Mouse (Mus musculus) lung, embryonic 14.5 days (tissue): ENCODE measurements at regions not wholly inside any gene's neighbourhood (a gene's known extent, or its start where the extent isn't known, plus 50 kb on each side); places are given as distances from the start of the nearest gene placed in this dataset.

Experiments used
- ATAC-seq: fragments of 200-750 bp; cut with Nextera tagmentation; 2 replicates; pipeline ENCODE4 v1.8.0; 2017; ENCODE audit warnings: mild to moderate bottlenecking, moderate TSS enrichment, moderate library complexity; ENCODE audit not compliant: insufficient read depth
- DNase-seq: peaks from one replicate; pipeline ENCODE4 v3.0.0-alpha.2; 2015
- H3K27ac ChIP-seq: fragments of 300-500 bp; sonication (generic); 2 replicates; pipeline ENCODE4 v1.5.1; 2014; ENCODE audit warnings: low read depth, mild to moderate bottlenecking, moderate library complexity
- H3K27me3 ChIP-seq: fragments of 300-500 bp; sonication (generic); 2 replicates; pipeline ENCODE4 v1.6.1; 2014; ENCODE audit warnings: low read length, control low read depth; ENCODE audit not compliant: insufficient read depth
- H3K36me3 ChIP-seq: fragments of 300-500 bp; sonication (generic); 2 replicates; pipeline ENCODE4 v1.6.1; 2014; ENCODE audit warnings: control low read depth; ENCODE audit not compliant: insufficient read depth
- H3K4me1 ChIP-seq: fragments of 300-500 bp; sonication (generic); 2 replicates; pipeline ENCODE4 v1.6.1; 2014; ENCODE audit warnings: antibody characterized with exemption, control low read depth; ENCODE audit not compliant: insufficient read depth
- H3K4me2 ChIP-seq: fragments of 300-500 bp; sonication (generic); 2 replicates; pipeline ENCODE4 v1.6.1; 2014; ENCODE audit warnings: mild to moderate bottlenecking
- H3K4me3 ChIP-seq: fragments of 300-500 bp; sonication (generic); 2 replicates; pipeline ENCODE4 v1.5.1; 2014; ENCODE audit warnings: low read depth, low read length
- H3K9ac ChIP-seq: fragments of 300-500 bp; sonication (generic); 2 replicates; pipeline ENCODE4 v1.6.1; 2014
- H3K9me3 ChIP-seq: fragments of 300-500 bp; sonication (generic); 2 replicates; pipeline ENCODE4 v1.6.1; 2016; ENCODE audit warnings: low read depth, low read length, control low read depth
- CTCF ChIP-seq: IDR thresholded peaks from 2 replicates; pipeline ENCODE4 v1.5.1; 2016; ENCODE audit warnings: antibody characterized with exemption, low read depth
- WGBS: fragments of 180-500 bp; shearing (Covaris S2); extraction: QIAGEN DNeasy Blood & Tissue Kit; methylation state at CpG from one replicate; pipeline ENCODE4 v1.1.7; 2014; 5-methylcytosine and 5-hydroxymethylcytosine counted together

DNA sequence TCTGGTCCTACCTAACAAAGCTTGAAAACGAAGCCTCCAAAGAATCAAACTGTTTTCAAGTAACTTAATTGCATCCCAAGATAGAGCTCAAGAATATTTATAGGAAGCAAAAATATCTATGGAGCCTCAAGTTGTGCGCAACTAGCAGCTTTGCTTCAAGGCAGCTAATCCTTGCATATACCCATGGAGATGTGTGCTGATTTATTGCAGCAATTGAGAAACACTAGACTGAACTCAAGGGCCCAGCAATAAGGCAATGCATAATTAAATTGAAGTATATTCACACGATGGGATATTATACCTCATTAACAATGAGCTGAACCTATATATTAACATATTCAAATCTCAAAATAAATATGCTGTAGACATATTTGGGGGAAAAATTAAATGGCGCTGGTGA lies 135.3 kb downstream of the Minar1 start:
- no peak for ATAC-seq
- Histone ChIP-seq H3K4me1 (no peaks in the 10 kb centered on the region), H3K4me3 (no peak overlapping the region), H3K9me3 (no peaks in the 10 kb centered on the region), H3K4me2 (no peak overlapping the region), H3K36me3 (no peaks in the 10 kb centered on the region), H3K9ac (no peak overlapping the region), H3K27me3 (no peaks in the 10 kb centered on the region), H3K27ac (no peak overlapping the region)
- DNase-seq, result no peak
- 78% methylated on average over 4 of the region's 4 CpGs for WGBS
- TF ChIP-seq CTCF, result no peak

DNA sequence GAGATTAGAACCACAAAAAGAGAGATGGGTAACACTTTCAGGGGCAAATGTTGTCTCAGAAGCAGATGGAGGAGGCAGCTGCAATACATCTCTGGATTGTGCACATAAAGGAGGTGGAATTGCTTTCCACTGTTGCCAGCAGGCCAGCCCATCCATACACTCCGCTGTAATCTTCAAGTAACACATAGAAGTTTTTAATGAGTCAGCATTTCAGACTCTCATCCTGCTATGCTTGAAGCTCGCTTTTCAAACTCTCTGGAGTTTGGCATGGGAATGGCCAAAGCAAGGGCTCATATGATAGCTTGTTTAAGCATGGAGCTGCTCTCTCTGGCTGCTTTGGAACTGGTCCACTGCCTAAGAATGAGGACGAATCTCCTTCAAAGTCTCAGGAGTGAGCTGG lies 143.5 kb downstream of the Minar1 start:
- Histone ChIP-seq H3K9me3 (no peaks in the 10 kb centered on the region), H3K4me1 (no peaks in the 10 kb centered on the region), H3K9ac (no peak overlapping the region), H3K27ac (no peak overlapping the region), H3K4me2 (no peak overlapping the region), H3K36me3 (no peaks in the 10 kb centered on the region), H3K4me3 (no peak overlapping the region), H3K27me3 (no peaks in the 10 kb centered on the region)
- TF ChIP-seq CTCF, result no peak
- ATAC-seq (no peak), DNase-seq (no peak)
- 58% methylated on average over 3 of the region's 3 CpGs for WGBS

DNA sequence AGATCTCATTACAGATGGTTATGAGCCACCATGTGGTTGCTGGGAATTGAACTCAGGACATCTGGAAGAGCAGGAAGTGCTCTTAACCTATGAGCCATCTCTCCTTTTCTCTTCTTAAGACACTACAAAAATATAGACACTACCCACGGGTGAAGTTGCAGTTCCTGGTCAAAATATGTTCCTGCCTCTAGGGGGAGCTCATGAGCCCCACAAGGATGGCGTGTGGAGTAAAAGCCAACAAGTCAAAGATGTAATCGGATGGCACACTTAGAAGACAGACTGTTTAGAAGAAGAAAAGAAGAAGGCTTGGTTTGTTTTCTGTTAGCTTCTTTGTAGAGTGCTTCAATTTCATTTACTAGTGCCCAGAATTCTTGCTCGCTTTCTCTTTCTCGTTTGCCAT lies 161.7 kb downstream of the Minar1 start:
- WGBS, result 24% methylated on average over 5 of the region's 5 CpGs
- Histone ChIP-seq H3K27me3 (no peaks in the 10 kb centered on the region), H3K4me1 (no peaks in the 10 kb centered on the region), H3K9ac (no peak overlapping the region), H3K36me3 (no peaks in the 10 kb centered on the region), H3K4me3 (no peak overlapping the region), H3K27ac (no peak overlapping the region), H3K4me2 (no peak overlapping the region), H3K9me3 (no peaks in the 10 kb centered on the region)
- DNase-seq (peak; percentile 66), ATAC-seq (no peak)
- TF ChIP-seq CTCF, result peak; percentile 70

DNA sequence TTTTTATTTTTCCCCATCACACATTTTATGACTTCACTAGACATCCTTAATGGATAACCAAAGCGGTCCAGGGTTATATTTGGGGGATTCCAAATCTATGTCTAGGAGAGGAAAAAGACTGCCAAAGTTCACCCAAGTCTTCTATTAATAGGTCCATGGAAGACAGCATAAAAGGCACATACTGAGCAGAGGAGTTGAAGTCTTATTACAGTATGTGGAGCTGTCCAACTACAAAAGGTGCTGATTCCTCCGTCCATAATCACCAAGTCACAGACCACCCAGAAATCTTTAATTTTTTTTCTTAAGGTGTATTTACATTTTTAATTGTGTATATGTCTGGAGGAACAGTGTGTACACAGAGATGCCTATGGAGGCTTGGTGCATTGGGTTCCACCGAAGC lies 166.3 kb downstream of the Minar1 start:
- Histone ChIP-seq H3K36me3 (no peaks in the 10 kb centered on the region), H3K9ac (no peak overlapping the region), H3K4me2 (no peak overlapping the region), H3K27ac (no peak overlapping the region), H3K4me3 (no peak overlapping the region), H3K9me3 (no peaks in the 10 kb centered on the region), H3K27me3 (no peaks in the 10 kb centered on the region), H3K4me1 (no peaks in the 10 kb centered on the region)
- DNase-seq, result peak; percentile 58
- 70% methylated on average over 3 of the region's 3 CpGs for WGBS
- TF ChIP-seq CTCF, result no peak
- ATAC-seq, result no peak

DNA sequence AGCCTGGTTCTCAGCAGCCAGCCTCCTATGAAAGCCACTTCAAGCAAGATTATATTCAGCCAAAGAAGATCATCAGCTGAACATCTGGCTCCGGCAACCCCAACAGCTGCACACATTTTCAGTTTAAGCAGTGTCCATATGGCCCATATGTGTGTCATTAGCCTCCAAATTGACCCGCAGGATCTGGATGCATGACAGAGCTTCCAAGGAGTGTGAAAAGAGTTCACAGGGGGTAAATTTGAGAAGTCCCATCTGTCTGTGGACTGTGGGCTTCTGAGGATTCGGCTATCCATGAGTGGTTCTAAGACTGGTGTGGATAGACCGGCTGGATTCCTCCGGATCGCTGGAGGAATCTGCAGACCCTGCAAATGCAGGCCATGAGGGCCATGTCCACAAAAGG lies 173.3 kb downstream of the Minar1 start:
- DNase-seq (peak; percentile 46), ATAC-seq (peak; percentile 63; the same call in 1 of the 2 replicates)
- Histone ChIP-seq H3K4me2 (no peak overlapping the region), H3K4me1 (no peaks in the 10 kb centered on the region), H3K9ac (no peak overlapping the region), H3K27me3 (no peaks in the 10 kb centered on the region), H3K36me3 (no peaks in the 10 kb centered on the region), H3K9me3 (no peaks in the 10 kb centered on the region), H3K27ac (no peak overlapping the region), H3K4me3 (no peak overlapping the region)
- WGBS, result 60% methylated on average over 6 of the region's 6 CpGs
- TF ChIP-seq CTCF, result no peak
